25 mouse cellular contexts compared by ENCODE assay signal in genomic region chr4:77241852-77242455, GRCm38 (mm10).
"Had no signal": no experiment of that assay in that cellular context is flagged by ENCODE, and none has a peak within 500 bp of the region (broad histone marks: within the 10 kb centered on the region; RNA-seq: fewer than 3 reads in every experiment).

No protein-coding gene starts in this region.

- H3K9me3 ChIP-seq: heart, embryonic 13.5 days; heart, embryonic 15.5 days; hindbrain, embryonic 13.5 days; hindbrain, embryonic 15.5 days; kidney, embryonic 15.5 days; limb, embryonic 10.5 days; limb, embryonic 12.5 days had no signal

- H3K4me3 ChIP-seq: gastrocnemius, adult 2 months; heart, embryonic 13.5 days; heart, embryonic 15.5 days; hindbrain, embryonic 13.5 days; hindbrain, embryonic 15.5 days; kidney, embryonic 15.5 days; limb, embryonic 10.5 days; limb, embryonic 12.5 days had no signal

- H3K9ac ChIP-seq: heart, embryonic 13.5 days; heart, embryonic 15.5 days; hindbrain, embryonic 13.5 days; hindbrain, embryonic 15.5 days; kidney, embryonic 15.5 days; limb, embryonic 12.5 days had no signal

- H3K4me1 ChIP-seq: heart, embryonic 13.5 days; heart, embryonic 15.5 days; hindbrain, embryonic 13.5 days; hindbrain, embryonic 15.5 days; kidney, embryonic 15.5 days; limb, embryonic 10.5 days; limb, embryonic 12.5 days had no signal

- DNase-seq: gastrocnemius, adult 2 months; gastrocnemius, postnatal 10 days; gastrocnemius, postnatal 25 days; heart, adult 18-20 months; heart, postnatal 14 days; heart, postnatal 36 days; kidney, adult 11 months; kidney, adult 2 months; kidney, adult 9 months; kidney, postnatal 14 days; kidney, postnatal 36 days; layer of hippocampus, adult 9-11 months; layer of hippocampus, postnatal 36 days; liver had no signal

- H3K27ac ChIP-seq: gastrocnemius, adult 2 months; heart, embryonic 13.5 days; heart, embryonic 15.5 days; hindbrain, embryonic 13.5 days; hindbrain, embryonic 15.5 days; hindbrain, postnatal 0 days; kidney, embryonic 15.5 days; kidney, postnatal 0 days; limb, embryonic 10.5 days; limb, embryonic 12.5 days had no signal

- H3K27me3 ChIP-seq: heart, embryonic 13.5 days; heart, embryonic 15.5 days; hindbrain, embryonic 13.5 days; hindbrain, embryonic 15.5 days; kidney, embryonic 15.5 days; limb, embryonic 12.5 days had no signal

- ATAC-seq: hindbrain, postnatal 0 days; intestine, embryonic 16.5 days had no signal

- H3K36me3 ChIP-seq: heart, embryonic 13.5 days; heart, embryonic 15.5 days; hindbrain, embryonic 13.5 days; hindbrain, embryonic 15.5 days; kidney, embryonic 15.5 days; limb, embryonic 10.5 days; limb, embryonic 12.5 days had no signal

- H3K4me2 ChIP-seq: heart, embryonic 11.5 days; heart, embryonic 13.5 days; heart, embryonic 15.5 days; hindbrain, embryonic 13.5 days; hindbrain, embryonic 15.5 days; kidney, embryonic 15.5 days; limb, embryonic 12.5 days had no signal
